Mouse (Mus musculus) E14TG2a.4 (cell line): ENCODE results near the gene Il3.

Experiments
- CTCF ChIP-seq: conservative IDR thresholded peaks from 2 replicates; pipeline ENCODE4 v1.5.1; 2014; ENCODE audit warnings: low read length
- NANOG ChIP-seq: IDR thresholded peaks from 2 replicates; pipeline ENCODE4 v1.6.1; 2014; ENCODE audit warnings: borderline replicate concordance, low read length, mixed read lengths

DNA sequence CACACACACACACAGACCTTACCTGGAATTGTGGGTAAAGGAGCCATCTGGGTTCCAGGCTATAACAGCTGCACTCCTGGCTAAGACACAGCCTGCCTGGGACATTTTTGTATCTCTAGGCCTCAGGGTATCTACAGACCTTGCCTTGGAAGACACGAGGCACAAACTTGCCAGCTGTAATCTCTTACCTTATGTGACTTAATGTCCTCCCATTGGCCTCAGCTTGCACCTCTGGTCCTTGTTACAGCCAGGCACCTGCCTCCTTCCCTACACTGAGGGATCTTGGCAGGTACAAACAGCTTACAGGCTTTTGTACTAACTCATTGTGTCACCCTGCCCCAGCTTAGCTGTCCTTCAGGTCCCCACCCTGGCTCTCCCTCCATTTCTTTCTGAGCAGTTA is 45.5 kb upstream of the Il3 start:
- TF ChIP-seq CTCF (no peak), NANOG (no peak)
